Mouse (Mus musculus): Measurements from ENCODE around the gene Atp5s. TPM values are rescaled to one million over a fixed set of nuclear protein-coding genes. Genes with fewer than 3 reads are reported as not detected.

Atp5s gene
- polyA plus RNA-seq (2017; shearing (Covaris generic)) = 10 to 100 TPM; 18.8 to 24.8 TPM

DNA sequence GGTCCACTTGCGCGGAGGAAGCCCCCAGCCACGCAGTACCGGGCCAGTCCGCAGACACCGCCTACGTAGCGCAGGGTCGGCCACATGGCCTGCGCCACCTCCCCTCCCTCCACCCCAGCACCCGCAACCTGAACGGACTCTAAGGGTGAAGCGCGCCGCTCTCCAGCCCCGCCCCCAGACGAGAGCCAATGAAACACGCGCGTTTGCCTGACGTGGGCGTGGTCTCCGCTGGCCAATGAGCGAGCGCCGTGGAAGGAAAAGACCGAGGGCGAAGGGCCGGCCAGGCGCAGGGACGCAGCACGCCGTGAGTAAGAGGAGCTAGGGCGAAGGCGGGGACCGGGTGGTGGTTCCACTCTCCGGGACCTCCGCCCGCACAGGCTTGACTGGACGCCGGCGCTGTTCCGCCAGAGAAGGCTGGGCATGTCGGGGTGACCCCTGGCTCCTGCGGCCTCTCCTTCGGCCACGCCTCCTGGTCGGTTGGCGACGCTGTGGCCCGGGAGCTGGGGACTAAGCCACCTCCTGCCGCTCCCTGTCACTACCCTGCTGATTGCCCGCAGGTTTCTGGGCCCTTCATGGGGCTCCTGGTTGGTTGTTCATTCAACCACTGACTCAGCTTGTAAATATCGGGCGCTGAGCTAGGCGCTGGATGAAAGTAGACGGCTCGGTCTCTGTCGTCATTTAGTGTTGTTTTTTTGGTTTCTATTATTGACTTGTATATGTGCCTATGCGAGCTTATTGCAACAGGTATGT, at the start of gene Atp5s, which contains the start of gene L2hgdh:
Gene Atp5s, plus strand, starts transcription at position 240 of the 750 bp plus-strand sequence.
Gene L2hgdh, minus strand, starts transcription at position 163 of the 750 bp plus-strand sequence.

GRCm38 (mm10) chr12:69681566-69682061, 43.1 kb upstream of the Atp5s start, which contains the start of gene Sos2:
Gene Sos2 (minus strand): TSS chr12:69681852.

DNA sequence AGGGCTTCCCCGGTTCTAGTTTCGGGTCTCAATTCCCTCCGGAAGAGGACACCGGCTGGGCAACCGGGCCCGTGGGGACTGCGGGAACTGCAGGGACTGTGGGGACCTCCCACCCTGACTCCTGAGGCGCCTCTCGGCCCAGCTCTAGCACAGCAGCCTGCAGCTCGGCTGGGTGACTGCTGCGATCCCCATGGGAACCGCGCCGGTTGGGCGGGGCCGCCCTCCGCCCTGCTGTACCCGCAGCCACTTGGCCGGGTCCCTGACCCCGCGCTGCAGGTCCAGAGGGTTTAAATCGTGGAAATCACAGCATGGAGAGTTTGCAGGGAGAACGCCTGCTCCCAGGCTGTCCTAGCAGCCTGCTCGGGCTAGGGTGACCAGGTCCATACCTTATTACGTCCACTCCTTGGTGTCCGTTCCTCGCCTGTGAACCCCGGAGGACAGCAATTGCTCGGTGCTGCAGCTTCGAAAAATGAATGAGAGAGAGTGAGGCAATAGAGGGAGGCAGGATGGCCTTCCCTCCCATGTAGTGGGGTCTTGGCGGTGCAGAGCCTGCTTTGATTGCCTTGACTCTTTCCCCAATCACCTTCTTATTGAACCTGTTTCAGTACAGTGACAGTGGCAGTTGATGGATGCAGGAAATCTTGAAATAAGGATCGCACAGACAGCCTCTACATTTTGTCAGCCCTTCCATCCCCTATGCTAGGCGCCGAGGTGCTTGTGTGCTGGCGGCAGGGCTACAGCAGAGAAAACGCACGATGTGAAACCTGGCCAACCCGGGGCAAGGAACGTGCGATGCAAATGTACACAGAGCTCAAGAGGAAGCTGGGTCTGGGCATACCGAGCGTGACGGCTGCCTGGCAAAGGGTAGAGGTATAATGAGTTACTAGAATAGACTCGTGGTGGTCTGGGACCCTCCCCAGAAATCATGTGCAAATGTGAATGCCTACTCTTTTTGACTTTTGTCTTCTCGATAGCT, 66.1 kb downstream of the Atp5s start, which contains the start of gene Cdkl1:
Gene Cdkl1, minus strand, starts transcription at position 738 of the 976 bp plus-strand sequence.

Other genes starting within 250 kb of the Atp5s start
- 1 to 10 TPM; 3.9 to 4.3 TPM for gene Vcpkmt, start 141.9 kb upstream of the Atp5s start, polyA plus RNA-seq (2017; shearing (Covaris generic))
- gene Sos2, start 43.1 kb upstream of the Atp5s start, polyA plus RNA-seq (2017; shearing (Covaris generic)) = 10 to 100 TPM; 19.9 to 22.7 TPM
- 10 to 100 TPM in 1 of 2 experiments, 1 to 10 TPM in 1; 5.4 to 11.4 TPM for gene L2hgdh, start 77 bp upstream of the Atp5s start, polyA plus RNA-seq (2017; shearing (Covaris generic))
- not detected for gene Cdkl1, start 66.3 kb downstream of the Atp5s start, polyA plus RNA-seq (2017; shearing (Covaris generic))
- 1 to 10 TPM; 1.1 to 1.3 TPM for gene Atl1, start 167.7 kb downstream of the Atp5s start, polyA plus RNA-seq (2017; shearing (Covaris generic))
- gene Map4k5, start 168.2 kb downstream of the Atp5s start, polyA plus RNA-seq (2017; shearing (Covaris generic)) = 10 to 100 TPM in 1 of 2 experiments, 1 to 10 TPM in 1; 5.6 to 10.0 TPM

Measured in inflammation-experienced regulatory T-cells (primary cell).